Comparison of ENCODE assay signal across 8 mouse cellular contexts in genomic region chr7:45488293-45489204, GRCm38 (mm10). TPM values are rescaled to one million over a fixed set of nuclear protein-coding genes. Genes with fewer than 3 reads are reported as not detected.
DNase-seq lines count a peak whose midpoint lies in the region; ATAC-seq and TF ChIP-seq lines count a peak whose summit lies in the region.

TSS of gene Dhdh (minus strand) at chr7:45488805.

- peak within 1 kb of the TSS; percentile 53 for H3K9ac ChIP-seq in embryonic facial prominence, embryonic 12.5 days
- H3K9ac ChIP-seq in heart, embryonic 11.5 days (ENCODE audit: low read depth, low read length) = peak within 1 kb of the TSS; percentile 80
- H3K9ac ChIP-seq in neural tube, embryonic 11.5 days (ENCODE audit: low read length) = peak within 1 kb of the TSS; percentile 71

- no peak for TF ChIP-seq CTCF in left cerebral cortex, adult 2 months (IDR thresholded peaks at IDR 0.05)
- TF ChIP-seq CTCF in testis, adult 2 months (IDR thresholded peaks at IDR 0.05; ENCODE audit: control insufficient read depth, insufficient read depth, insufficient replicate concordance, low read depth, low read length) = no peak

- H3K36me3 ChIP-seq in embryonic facial prominence, embryonic 12.5 days = peaks cover 17% of the 10 kb centered on the region
- H3K36me3 ChIP-seq in heart, embryonic 11.5 days (ENCODE audit: control insufficient read depth, insufficient read depth, low read length) = peaks cover 8% of the 10 kb centered on the region; the same call in 1 of the 2 replicates
- peaks cover 5% of the 10 kb centered on the region; the same call in 1 of the 2 replicates for H3K36me3 ChIP-seq in neural tube, embryonic 11.5 days (ENCODE audit: control insufficient read depth, insufficient read depth, low read length)
- H3K36me3 ChIP-seq in testis, adult 2 months (ENCODE audit: control insufficient read depth, insufficient read depth, low read length) = no peaks in the 10 kb centered on the region

- no peaks in the 10 kb centered on the region for H3K9me3 ChIP-seq in embryonic facial prominence, embryonic 12.5 days
- H3K9me3 ChIP-seq in heart, embryonic 11.5 days (replicated peaks; ENCODE audit: control insufficient read depth, low read length) = no peaks in the 10 kb centered on the region
- H3K9me3 ChIP-seq in neural tube, embryonic 11.5 days (ENCODE audit: control insufficient read depth, low read length) = no peaks in the 10 kb centered on the region

- peak within 1 kb of the TSS; percentile 79 for H3K27ac ChIP-seq in left cerebral cortex, adult 2 months
- peak within 1 kb of the TSS; percentile 83 for H3K27ac ChIP-seq in embryonic facial prominence, embryonic 12.5 days
- H3K27ac ChIP-seq in heart, embryonic 11.5 days (ENCODE audit: low read depth, low read length) = peak within 1 kb of the TSS; percentile 57; the same call in 1 of the 2 replicates
- H3K27ac ChIP-seq in neural tube, embryonic 11.5 days (ENCODE audit: low read depth, low read length) = peak within 1 kb of the TSS; percentile 49; the same call in 1 of the 2 replicates
- H3K27ac ChIP-seq in testis, adult 2 months (ENCODE audit: control insufficient read depth, insufficient read depth, low read depth, low read length) = peak within 1 kb of the TSS; percentile 70

- H3K4me1 ChIP-seq in embryonic facial prominence, embryonic 12.5 days = peaks cover 10% of the 10 kb centered on the region
- 0 out of 2 replicates have a peak, but pooled peaks cover 3% of the 10 kb centered on the region for H3K4me1 ChIP-seq in heart, embryonic 11.5 days (ENCODE audit: control insufficient read depth, insufficient read depth, low read length)
- H3K4me1 ChIP-seq in neural tube, embryonic 11.5 days (ENCODE audit: control insufficient read depth, insufficient read depth, low read length) = no peaks in the 10 kb centered on the region
- H3K4me1 ChIP-seq in testis, adult 2 months (ENCODE audit: control insufficient read depth, insufficient read depth, low read length) = peaks cover 2% of the 10 kb centered on the region

- ATAC-seq in embryonic facial prominence, embryonic 12.5 days (ENCODE audit: insufficient number of reproducible peaks, insufficient read depth, low FRiP score, low TSS enrichment) = 0 out of 2 replicates have a peak, but pooled peaks have one; percentile 23
- ATAC-seq in heart, embryonic 11.5 days (replicated peaks; ENCODE audit: insufficient number of reproducible peaks, low FRiP score, low TSS enrichment) = peak; percentile 31
- peak; percentile 53 for ATAC-seq in neural tube, embryonic 11.5 days (ENCODE audit: insufficient read depth, low FRiP score, low TSS enrichment)

- peak; percentile 35 to 42 for DNase-seq in left cerebral cortex, adult 2 months (ENCODE audit: extremely low spot score in 1 of 2, low spot score in 2 of 2)
- DNase-seq in left cerebral cortex, adult 11 months (ENCODE audit: low spot score) = no peak
- DNase-seq in kidney, adult 9 months = peak; percentile 63
- DNase-seq in lung, adult 18-20 months = peak; percentile 83 to 86
- DNase-seq in neural tube, embryonic 11.5 days (ENCODE audit: low spot score) = peak; percentile 71

- peak; percentile 63; the same call in 1 of the 2 replicates for TF ChIP-seq POLR2A in testis, adult 2 months (IDR thresholded peaks at IDR 0.05; ENCODE audit: control insufficient read depth, low read depth, low read length)

- peak within 1 kb of the TSS; percentile 61 for H3K4me2 ChIP-seq in embryonic facial prominence, embryonic 12.5 days (replicated peaks)
- peak within 1 kb of the TSS; percentile 76 for H3K4me2 ChIP-seq in heart, embryonic 11.5 days
- H3K4me2 ChIP-seq in neural tube, embryonic 11.5 days (ENCODE audit: low read depth) = peak within 1 kb of the TSS; percentile 63

- peak within 1 kb of the TSS; percentile 54 for H3K4me3 ChIP-seq in left cerebral cortex, adult 2 months
- H3K4me3 ChIP-seq in embryonic facial prominence, embryonic 12.5 days = peak within 1 kb of the TSS; percentile 42
- peak within 1 kb of the TSS; percentile 55 for H3K4me3 ChIP-seq in heart, embryonic 11.5 days (ENCODE audit: low read depth, low read length)
- peak within 1 kb of the TSS; percentile 43 for H3K4me3 ChIP-seq in neural tube, embryonic 11.5 days (ENCODE audit: low read depth, low read length)
- peak within 1 kb of the TSS; percentile 84 for H3K4me3 ChIP-seq in testis, adult 2 months (ENCODE audit: control insufficient read depth, low read depth, low read length)

- intact Hi-C loops in left cerebral cortex, adult 2 months (cut with DNase I) = no loop called here

- 10% methylated on average over 38 of the region's 38 CpGs for WGBS in embryonic facial prominence, embryonic 12.5 days
- WGBS in heart, embryonic 11.5 days (ENCODE audit: insufficient replicate concordance) = 6% methylated on average over 38 of the region's 38 CpGs
- 7% methylated on average over 36 of the region's 38 CpGs for WGBS in neural tube, embryonic 11.5 days

- H3K27me3 ChIP-seq in embryonic facial prominence, embryonic 12.5 days = no peaks in the 10 kb centered on the region
- no peaks in the 10 kb centered on the region for H3K27me3 ChIP-seq in heart, embryonic 11.5 days (ENCODE audit: control insufficient read depth, insufficient read depth, low read length)
- H3K27me3 ChIP-seq in neural tube, embryonic 11.5 days (ENCODE audit: control insufficient read depth, insufficient read depth, low read length) = no peaks in the 10 kb centered on the region
- no peaks in the 10 kb centered on the region for H3K27me3 ChIP-seq in testis, adult 2 months (ENCODE audit: control insufficient read depth, insufficient read depth, low read length)

RNA-seq across cellular contexts. Expression of gene Dhdh, which starts in this region (rescaled TPM):
- 1 to 10 TPM; 3.7 to 4.8 TPM for total RNA-seq in left cerebral cortex, adult 2 months (2021)
- 3.0 and 3.7 TPM in 2 replicates for polyA plus RNA-seq in embryonic facial prominence, embryonic 12.5 days (2016; fragmentation: Nextera tagmentation; extraction: Ambion mirVana)
- polyA plus RNA-seq in heart, embryonic 11.5 days (2014; fragmentation: Nextera tagmentation; extraction: Ambion mirVana) = 4.6 and 4.9 TPM in 2 replicates
- polyA plus RNA-seq in neural tube, embryonic 11.5 days (2014; fragmentation: Nextera tagmentation; extraction: Ambion mirVana) = 2.8 and 2.9 TPM in 2 replicates
- polyA plus RNA-seq in testis, adult 2 months (2012; rRNA removed) = 3.0 and 3.4 TPM in 2 replicates
